ENCODE assay signal across 8 mouse cellular contexts in genomic region chr13:37468304-37469178, GRCm38 (mm10).
A peak's percentile ranks its signal among the peaks of the same experiment; 100 is the strongest.
DNase-seq lines count a peak whose midpoint lies in the region; ATAC-seq and TF ChIP-seq lines count a peak whose summit lies in the region.

No protein-coding gene starts in this region.

- no peaks in the 10 kb centered on the region for H3K36me3 ChIP-seq in E14TG2a.4 (ENCODE audit: insufficient read depth, low read length)
- H3K36me3 ChIP-seq in hindbrain, embryonic 15.5 days: no peaks in the 10 kb centered on the region

- peaks cover 31% of the 10 kb centered on the region for H3K27me3 ChIP-seq in E14TG2a.4 (ENCODE audit: insufficient read depth, low read length)
- H3K27me3 ChIP-seq in hindbrain, embryonic 15.5 days: peaks cover 3% of the 10 kb centered on the region; the same call in 1 of the 2 replicates

- no peak overlapping the region for H3K9ac ChIP-seq in hindbrain, embryonic 15.5 days

- 53% methylated on average over 17 of the region's 17 CpGs for WGBS in hindbrain, embryonic 15.5 days

- peak; percentile 46 for DNase-seq in gastrocnemius, adult 2 months
- DNase-seq in gastrocnemius, postnatal 4 days (ENCODE audit: low spot score in 2 of 2): no peak
- DNase-seq in lung, postnatal 4 days: peak; percentile 61 to 84
- no peak for DNase-seq in MN1 (ENCODE audit: low spot score)

- peak overlapping the region; percentile 33; the same call in 1 of the 2 replicates for H3K4me3 ChIP-seq in gastrocnemius, adult 2 months
- peak overlapping the region; percentile 46 for H3K4me3 ChIP-seq in E14TG2a.4 (replicated peaks; ENCODE audit: low read length)
- H3K4me3 ChIP-seq in hindbrain, embryonic 15.5 days: no peak overlapping the region

- H3K27ac ChIP-seq in gastrocnemius, adult 2 months: peak overlapping the region; percentile 73
- peak overlapping the region; percentile 12; the same call in 1 of the 2 replicates for H3K27ac ChIP-seq in hindbrain, embryonic 15.5 days (replicated peaks)

- no peak for ATAC-seq in hindbrain, embryonic 15.5 days (ENCODE audit: low FRiP score, low read depth)
- ATAC-seq in cerebellum, adult (ENCODE audit: insufficient number of reproducible peaks, low FRiP score, low TSS enrichment): no peak
- ATAC-seq in CD4-positive, CD25-positive, alpha-beta regulatory T cell, adult 4 months: no peak

- 0 out of 2 replicates have a peak, but pooled peaks cover 3% of the 10 kb centered on the region for H3K9me3 ChIP-seq in E14TG2a.4 (ENCODE audit: low read length)
- H3K9me3 ChIP-seq in hindbrain, embryonic 15.5 days: no peaks in the 10 kb centered on the region

- no peak for TF ChIP-seq CTCF in gastrocnemius, adult 2 months (IDR thresholded peaks at IDR 0.05)
- no peak for TF ChIP-seq CTCF in E14TG2a.4 (conservative IDR thresholded peaks at IDR 0.05; ENCODE audit: low read length)

- H3K4me2 ChIP-seq in hindbrain, embryonic 15.5 days: no peak overlapping the region

- intact Hi-C loops in gastrocnemius, adult 2 months (cut with DNase I): loop anchor here (5.0 kb wide), 2 partner anchors 74 to 474 kb away; no protein-coding TSS in a partner anchor

- peaks cover 21% of the 10 kb centered on the region for H3K4me1 ChIP-seq in E14TG2a.4 (replicated peaks; ENCODE audit: low read depth, low read length)
- H3K4me1 ChIP-seq in hindbrain, embryonic 15.5 days (replicated peaks): peaks cover 8% of the 10 kb centered on the region

Comparison
In these comparisons a context has a peak if more than half of its experiments do, and no peak if none do; other contexts are left out.
1. DNase-seq: peak in gastrocnemius, adult 2 months (single experiment) and lung, postnatal 4 days (2 of 2); none in gastrocnemius, postnatal 4 days (0 of 2) and MN1 (single experiment).